Mouse (Mus musculus): ENCODE results near the gene Sirt7. TPM values are rescaled to one million over a fixed set of nuclear protein-coding genes. Genes with fewer than 3 reads are reported as not detected.

Gene Sirt7
- polyA plus RNA-seq, 1 experiment from 2014 or later = 38.8 TPM

DNA sequence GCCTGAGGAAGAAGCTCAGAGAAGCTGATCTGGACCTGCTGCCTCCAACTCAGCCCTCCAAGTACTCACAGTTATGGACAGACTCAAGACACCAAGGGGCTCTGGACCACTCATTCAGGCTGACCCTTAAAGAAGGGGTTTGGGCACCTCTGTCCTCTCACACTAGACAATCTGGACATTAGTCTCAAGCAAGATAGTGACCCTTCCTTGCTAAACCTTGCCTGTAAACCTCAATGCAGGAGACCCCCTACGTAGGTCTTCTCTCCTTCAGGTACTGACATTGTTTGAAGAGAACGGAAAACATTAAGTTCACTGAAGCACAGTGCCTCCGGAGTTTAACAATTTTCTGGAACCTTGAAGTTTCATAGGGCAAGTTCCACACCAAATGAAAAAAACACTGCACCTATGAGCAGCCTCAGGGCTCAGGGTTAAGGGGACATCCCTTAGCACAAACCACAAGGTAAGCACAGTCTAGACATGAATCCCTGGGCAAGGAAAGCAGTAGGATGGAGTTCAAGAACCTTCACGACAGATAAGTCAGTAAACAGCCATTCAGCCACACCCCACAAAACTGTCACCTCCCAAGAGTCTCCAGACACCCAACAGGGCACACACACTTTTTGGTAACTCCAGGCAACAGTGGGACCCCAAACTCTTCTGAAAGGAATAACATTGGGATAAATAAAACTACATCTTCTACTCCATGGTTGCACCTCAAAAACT lies 6.8 kb upstream of the Sirt7 start:
- no peaks in the 10 kb centered on the region for H3K9me3 ChIP-seq (replicated peaks; ENCODE audit: low read length)
- peak overlapping the region; percentile 99 for H3K4me3 ChIP-seq (replicated peaks; ENCODE audit: low read depth, low read length)
- H3K27me3 ChIP-seq (ENCODE audit: insufficient read depth, low read length) = no peaks in the 10 kb centered on the region
- no peak for TF ChIP-seq CTCF (IDR thresholded peaks at IDR 0.05; ENCODE audit: low read depth)
- ATAC-seq (replicated peaks; ENCODE audit: low FRiP score, low read depth) (no peak), DNase-seq (ENCODE audit: low spot score) (no peak)
- peak overlapping the region; percentile 86 for H3K9ac ChIP-seq (ENCODE audit: low read depth, low read length)
- peak overlapping the region; percentile 96 for H3K4me2 ChIP-seq (ENCODE audit: low read length)
- WGBS = 47% methylated on average over 4 of the region's 4 CpGs
- peaks cover 20% of the 10 kb centered on the region for H3K4me1 ChIP-seq (replicated peaks; ENCODE audit: insufficient read depth, low read length)
- H3K27ac ChIP-seq = peak overlapping the region; percentile 95
- H3K36me3 ChIP-seq (ENCODE audit: insufficient read depth, low read length) = peaks cover 15% of the 10 kb centered on the region

DNA sequence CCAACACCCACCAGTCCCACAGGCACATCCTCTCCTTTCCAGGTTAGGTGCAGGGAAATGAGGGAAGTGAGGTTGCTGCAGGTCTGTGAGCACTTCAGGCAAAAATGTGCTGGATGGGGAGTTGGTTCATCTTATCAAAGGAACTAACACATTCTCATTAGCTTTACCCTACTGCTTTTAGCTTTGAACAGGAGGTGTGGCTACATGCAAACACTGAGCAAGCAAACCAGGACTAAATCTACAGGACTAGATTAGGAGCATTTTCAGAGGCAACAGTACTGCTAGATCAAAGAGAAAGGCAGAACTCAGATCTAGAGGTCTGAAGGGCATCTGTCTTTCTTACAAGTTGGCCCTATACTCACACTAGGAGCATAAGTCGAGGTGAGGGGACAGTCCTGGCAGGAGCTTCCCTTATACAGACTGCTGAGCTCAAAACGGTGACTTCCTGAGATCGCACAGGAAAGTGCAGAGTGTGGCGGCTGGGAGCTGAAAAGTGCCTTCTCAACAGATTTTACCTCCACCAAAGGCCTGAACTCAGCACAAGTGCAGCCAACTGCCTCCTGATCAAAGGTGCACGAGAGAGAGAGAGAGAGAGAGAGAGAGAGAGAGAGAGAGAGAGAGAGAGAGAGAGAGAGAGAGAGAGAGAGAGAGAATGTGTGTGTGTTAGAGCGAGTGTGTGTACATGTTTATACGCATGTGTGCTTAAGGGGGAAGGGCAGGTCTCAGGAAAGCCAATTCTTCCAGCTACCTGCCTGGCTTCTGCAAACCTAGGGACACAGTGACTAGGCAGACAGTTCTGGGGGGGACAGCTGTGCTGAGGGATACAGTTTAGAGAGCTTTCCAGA lies 6.1 kb upstream of the Sirt7 start:
- TF ChIP-seq CTCF (IDR thresholded peaks at IDR 0.05; ENCODE audit: low read depth) = no peak
- peak overlapping the region; percentile 96 for H3K4me2 ChIP-seq (ENCODE audit: low read length)
- peaks cover 15% of the 10 kb centered on the region for H3K36me3 ChIP-seq (ENCODE audit: insufficient read depth, low read length)
- WGBS = 25% methylated on average over 7 of the region's 7 CpGs
- H3K9me3 ChIP-seq (replicated peaks; ENCODE audit: low read length) = no peaks in the 10 kb centered on the region
- peak overlapping the region; percentile 95 for H3K27ac ChIP-seq
- ATAC-seq (replicated peaks; ENCODE audit: low FRiP score, low read depth) (no peak), DNase-seq (ENCODE audit: low spot score) (no peak)
- H3K27me3 ChIP-seq (ENCODE audit: insufficient read depth, low read length) = no peaks in the 10 kb centered on the region
- H3K4me1 ChIP-seq (replicated peaks; ENCODE audit: insufficient read depth, low read length) = peaks cover 20% of the 10 kb centered on the region
- H3K9ac ChIP-seq (ENCODE audit: low read depth, low read length) = peak overlapping the region; percentile 86; the same call in 1 of the 2 replicates
- H3K4me3 ChIP-seq (replicated peaks; ENCODE audit: low read depth, low read length) = peak overlapping the region; percentile 99; the same call in 1 of the 2 replicates

DNA sequence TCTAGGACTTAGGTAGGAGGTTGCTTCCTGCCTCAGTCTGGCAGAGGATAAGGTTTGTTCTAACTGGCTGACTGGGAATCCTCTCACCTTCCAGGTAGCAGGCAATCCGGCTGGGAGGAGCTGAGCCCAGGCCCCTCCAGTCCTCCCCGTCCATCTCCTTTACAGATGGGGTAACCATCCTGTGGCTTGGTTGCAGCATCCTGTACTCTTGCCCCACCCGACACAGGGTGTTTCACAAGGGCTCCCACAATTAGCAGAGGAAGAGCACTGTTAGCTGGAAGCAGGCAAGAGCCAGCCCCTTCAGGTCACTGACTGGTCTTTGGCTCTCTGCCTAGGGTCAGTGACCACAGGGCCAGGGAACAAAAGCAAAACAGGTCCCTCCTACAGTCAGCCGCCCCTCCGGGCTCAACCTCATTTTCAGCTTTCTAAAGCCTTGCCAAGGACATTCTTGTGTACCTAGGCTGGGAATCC lies 5.4 kb upstream of the Sirt7 start:
- Histone ChIP-seq H3K36me3 (ENCODE audit: insufficient read depth, low read length) (peaks cover 15% of the 10 kb centered on the region), H3K9ac (ENCODE audit: low read depth, low read length) (peak overlapping the region; percentile 48; the same call in 1 of the 2 replicates), H3K4me2 (ENCODE audit: low read length) (peak overlapping the region; percentile 96), H3K9me3 (replicated peaks; ENCODE audit: low read length) (no peaks in the 10 kb centered on the region), H3K4me1 (replicated peaks; ENCODE audit: insufficient read depth, low read length) (peaks cover 20% of the 10 kb centered on the region), H3K4me3 (replicated peaks; ENCODE audit: low read depth, low read length) (0 out of 2 replicates have a peak overlapping the region, but pooled peaks have one; percentile 7), H3K27ac (peak overlapping the region; percentile 81), H3K27me3 (ENCODE audit: insufficient read depth, low read length) (no peaks in the 10 kb centered on the region)
- ATAC-seq (replicated peaks; ENCODE audit: low FRiP score, low read depth) (no peak), DNase-seq (ENCODE audit: low spot score) (peak; percentile 37)
- WGBS = 15% methylated on average over 5 of the region's 5 CpGs
- TF ChIP-seq CTCF (IDR thresholded peaks at IDR 0.05; ENCODE audit: low read depth) = no peak

DNA sequence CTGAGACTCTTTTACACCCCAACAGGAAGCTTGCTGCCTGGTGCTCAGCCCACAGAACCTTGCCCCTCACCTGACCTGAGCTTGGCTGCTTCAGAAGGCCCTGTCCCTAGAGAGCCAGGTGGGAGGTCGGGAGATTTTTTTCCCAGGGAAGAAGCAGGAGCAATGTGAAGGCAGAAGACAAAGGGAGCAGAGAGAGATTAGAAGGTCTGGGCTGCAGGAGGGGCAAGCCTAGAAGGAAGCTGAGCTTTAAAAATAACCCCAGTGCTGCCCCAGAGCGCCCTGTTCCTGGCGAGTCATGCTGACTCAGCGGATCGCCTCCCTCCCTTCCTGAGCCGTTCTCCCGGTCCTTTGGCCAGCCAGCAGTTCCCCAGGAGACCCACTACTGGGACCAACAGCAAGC lies 4.9 kb upstream of the Sirt7 start:
- Histone ChIP-seq H3K9me3 (replicated peaks; ENCODE audit: low read length) (no peaks in the 10 kb centered on the region), H3K4me3 (replicated peaks; ENCODE audit: low read depth, low read length) (no peak overlapping the region), H3K4me1 (replicated peaks; ENCODE audit: insufficient read depth, low read length) (peaks cover 25% of the 10 kb centered on the region), H3K36me3 (ENCODE audit: insufficient read depth, low read length) (peaks cover 15% of the 10 kb centered on the region), H3K4me2 (ENCODE audit: low read length) (peak overlapping the region; percentile 96), H3K9ac (ENCODE audit: low read depth, low read length) (peak overlapping the region; percentile 48; the same call in 1 of the 2 replicates), H3K27ac (peak overlapping the region; percentile 81), H3K27me3 (ENCODE audit: insufficient read depth, low read length) (no peaks in the 10 kb centered on the region)
- 27% methylated on average over 6 of the region's 7 CpGs for WGBS
- DNase-seq (ENCODE audit: low spot score) = peak; percentile 22
- no peak for ATAC-seq (replicated peaks; ENCODE audit: low FRiP score, low read depth)
- no peak for TF ChIP-seq CTCF (IDR thresholded peaks at IDR 0.05; ENCODE audit: low read depth)

DNA sequence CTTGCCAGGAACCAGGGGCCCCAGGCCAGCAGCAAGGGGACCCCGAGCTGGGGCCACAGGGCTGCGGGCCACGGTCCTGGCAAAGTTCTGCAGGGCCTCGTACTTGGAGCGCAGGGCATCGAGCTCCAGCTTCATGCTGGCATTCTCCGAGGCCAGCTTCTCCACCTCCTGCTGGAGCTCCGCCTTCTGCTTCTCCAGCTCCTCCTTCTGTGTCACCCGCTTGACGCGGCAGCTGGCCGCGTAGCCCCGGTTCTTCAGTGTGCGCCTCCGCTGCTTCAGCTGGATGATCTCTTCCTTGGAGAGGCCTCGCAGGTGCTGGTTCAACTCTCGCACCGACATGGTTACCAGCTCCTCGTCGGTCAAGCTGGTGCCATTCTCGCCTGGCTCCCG lies 4.3 kb upstream of the Sirt7 start:
- peak overlapping the region; percentile 48; the same call in 1 of the 2 replicates for H3K9ac ChIP-seq (ENCODE audit: low read depth, low read length)
- DNase-seq (ENCODE audit: low spot score) = no peak
- no peak overlapping the region for H3K4me3 ChIP-seq (replicated peaks; ENCODE audit: low read depth, low read length)

More for the DNA sequence above, 4.3 kb upstream of the Sirt7 start:
- TF ChIP-seq CTCF (IDR thresholded peaks at IDR 0.05; ENCODE audit: low read depth) = no peak
- Histone ChIP-seq H3K4me2 (ENCODE audit: low read length) (peak overlapping the region; percentile 96), H3K4me1 (replicated peaks; ENCODE audit: insufficient read depth, low read length) (peaks cover 25% of the 10 kb centered on the region), H3K27me3 (ENCODE audit: insufficient read depth, low read length) (no peaks in the 10 kb centered on the region), H3K27ac (peak overlapping the region; percentile 81), H3K9me3 (replicated peaks; ENCODE audit: low read length) (no peaks in the 10 kb centered on the region), H3K36me3 (ENCODE audit: insufficient read depth, low read length) (peaks cover 15% of the 10 kb centered on the region)
- WGBS = 79% methylated on average over 23 of the region's 23 CpGs
- no peak for ATAC-seq (replicated peaks; ENCODE audit: low FRiP score, low read depth)

All from kidney, postnatal 0 days (tissue).